Mouse (Mus musculus) liver, postnatal 0 days (tissue): ENCODE measurements at regions not wholly inside any gene's neighbourhood (a gene's known extent, or its start where the extent isn't known, plus 50 kb on each side); places are given as distances from the start of the nearest gene placed in this dataset.

Source experiments
- ATAC-seq: fragments of 200-750 bp; cut with Nextera tagmentation; 2 replicates; pipeline ENCODE4 v1.8.0; 2017; ENCODE audit warnings: mild to moderate bottlenecking, moderate library complexity
- DNase-seq: peaks from one replicate; pipeline ENCODE4 v3.0.0-alpha.2; 2016
- H3K27ac ChIP-seq: fragments of 300-500 bp; sonication (generic); 2 replicates; pipeline ENCODE4 v1.5.1; 2014; ENCODE audit warnings: antibody characterized with exemption, moderate library complexity, mild to moderate bottlenecking, low read depth
- H3K27me3 ChIP-seq: fragments of 300-500 bp; sonication (generic); 2 replicates; pipeline ENCODE4 v1.6.1; 2014; ENCODE audit warnings: low read length, control low read depth, mixed read lengths; ENCODE audit not compliant: insufficient read depth
- H3K36me3 ChIP-seq: fragments of 300-500 bp; sonication (generic); replicated peaks from 2 replicates; pipeline ENCODE4 v1.6.1; 2014; ENCODE audit warnings: mild to moderate bottlenecking, control low read depth, low read length, moderate library complexity, mixed read lengths; ENCODE audit not compliant: insufficient read depth
- H3K4me1 ChIP-seq: fragments of 300-500 bp; sonication (generic); 2 replicates; pipeline ENCODE4 v1.6.1; 2014; ENCODE audit warnings: antibody characterized with exemption, mild to moderate bottlenecking, control low read depth; ENCODE audit not compliant: insufficient read depth
- H3K4me2 ChIP-seq: fragments of 300-500 bp; sonication (generic); 2 replicates; pipeline ENCODE4 v1.6.1; 2014; ENCODE audit warnings: low read depth, mild to moderate bottlenecking, low read length, moderate library complexity, mixed read lengths
- H3K4me3 ChIP-seq: fragments of 300-500 bp; sonication (generic); 2 replicates; pipeline ENCODE4 v1.5.1; 2014; ENCODE audit warnings: low read depth, low read length
- H3K9ac ChIP-seq: fragments of 300-500 bp; sonication (generic); replicated peaks from 2 replicates; pipeline ENCODE4 v1.6.1; 2014; ENCODE audit warnings: mild to moderate bottlenecking, moderate library complexity
- H3K9me3 ChIP-seq: fragments of 300-500 bp; sonication (generic); 2 replicates; pipeline ENCODE4 v1.6.1; 2016; ENCODE audit warnings: mild to moderate bottlenecking, control low read depth, low read length, mixed read lengths
- CTCF ChIP-seq: sonication (generic); IDR thresholded peaks from 2 replicates; pipeline ENCODE4 v1.5.1; 2016; ENCODE audit warnings: antibody characterized with exemption, low read depth
- EP300 ChIP-seq: IDR thresholded peaks from 2 replicates; pipeline ENCODE4 v1.6.1; 2016; ENCODE audit warnings: antibody characterized with exemption, low read depth, mild to moderate bottlenecking
- WGBS: fragments of 180-500 bp; shearing (Covaris S2); extraction: QIAGEN DNeasy Blood & Tissue Kit; methylation state at CpG from one replicate; pipeline ENCODE4 v1.1.7; 2014; ENCODE audit not compliant: insufficient replicate concordance; 5-methylcytosine and 5-hydroxymethylcytosine counted together

DNA sequence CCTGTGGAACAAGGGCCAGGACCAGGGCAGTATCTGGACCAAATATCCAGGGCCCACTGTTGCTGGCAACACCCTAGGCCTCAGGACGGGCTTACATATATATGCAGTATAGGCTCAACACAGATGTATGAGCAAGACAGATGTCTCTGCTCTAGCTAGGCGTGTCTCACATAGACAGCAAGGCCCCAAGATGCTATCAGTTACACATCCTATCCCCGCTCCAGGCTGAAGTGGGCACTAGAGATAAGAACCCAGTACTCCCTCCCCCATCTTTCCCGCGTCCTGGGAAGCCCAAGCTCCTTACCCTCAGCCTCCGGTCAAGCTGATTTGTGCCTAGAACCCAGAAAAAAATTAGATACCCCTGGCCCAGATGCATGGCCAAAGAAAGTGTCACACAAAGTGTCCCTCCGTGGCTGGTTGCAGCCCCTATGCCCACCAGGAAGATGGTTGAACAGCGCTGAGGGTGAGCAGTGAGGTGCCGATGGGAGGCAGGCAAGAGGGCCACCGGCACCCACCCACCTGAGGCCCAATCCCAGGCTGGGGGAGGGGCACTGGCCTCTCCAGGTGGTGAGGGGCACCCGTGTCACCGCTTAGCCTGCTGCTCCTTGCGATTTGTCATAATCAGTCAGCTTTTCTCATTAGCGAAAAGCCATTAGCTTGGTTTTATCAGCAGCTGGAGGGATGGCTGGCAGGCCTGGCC lies 95.3 kb upstream of the Nkx1-1 start:
- ATAC-seq (peak; percentile 72), DNase-seq (no peak)
- WGBS: 46% methylated on average over 14 of the region's 14 CpGs
- Histone ChIP-seq H3K4me1 (peaks cover 5% of the 10 kb centered on the region; the same call in 1 of the 2 replicates), H3K27ac (no peak overlapping the region), H3K4me2 (peak overlapping the region; percentile 35; the same call in 1 of the 2 replicates), H3K36me3 (no peaks in the 10 kb centered on the region), H3K9me3 (no peaks in the 10 kb centered on the region), H3K9ac (no peak overlapping the region), H3K4me3 (no peak overlapping the region), H3K27me3 (peaks cover 17% of the 10 kb centered on the region; the same call in 1 of the 2 replicates)
- TF ChIP-seq CTCF (no peak), EP300 (no peak)

DNA sequence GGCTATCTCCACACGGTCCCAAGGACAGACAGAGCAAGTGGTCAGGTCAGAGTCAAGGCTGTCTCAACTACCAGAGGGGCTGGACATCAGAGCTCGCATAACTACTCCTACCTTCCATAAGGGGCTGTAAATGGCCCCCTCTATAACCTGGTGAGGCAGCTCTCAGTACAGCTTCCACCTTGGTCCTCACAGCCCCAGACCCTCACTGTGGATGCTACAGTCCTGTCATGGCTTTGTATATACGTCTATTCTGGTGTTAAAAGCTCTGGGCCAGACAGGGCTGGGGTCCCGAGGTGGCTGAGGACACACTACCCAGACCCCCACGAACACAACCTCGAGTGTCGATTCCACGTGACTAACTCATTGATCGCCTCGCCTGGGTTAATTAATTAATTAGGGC lies 94.0 kb upstream of the Nkx1-1 start:
- no peaks in the 10 kb centered on the region for H3K9me3 ChIP-seq
- no peak overlapping the region for H3K4me3 ChIP-seq
- ATAC-seq (no peak), DNase-seq (no peak)
- no peak overlapping the region for H3K9ac ChIP-seq
- no peak overlapping the region for H3K4me2 ChIP-seq
- H3K4me1 ChIP-seq: peaks cover 5% of the 10 kb centered on the region; the same call in 1 of the 2 replicates
- 74% methylated on average over 10 of the region's 10 CpGs for WGBS
- H3K36me3 ChIP-seq: no peaks in the 10 kb centered on the region
- 0 out of 2 replicates have a peak, but pooled peaks cover 6% of the 10 kb centered on the region for H3K27me3 ChIP-seq
- H3K27ac ChIP-seq: no peak overlapping the region
- TF ChIP-seq EP300 (no peak), CTCF (no peak)

GRCm38 (mm10) chr5:33527316-33527715 lies 93.5 kb upstream of the Nkx1-1 start:
- no peak overlapping the region for H3K4me3 ChIP-seq
- no peak for ATAC-seq
- no peak for TF ChIP-seq EP300
- no peak for TF ChIP-seq CTCF
- no peak overlapping the region for H3K4me2 ChIP-seq
- H3K9me3 ChIP-seq: no peaks in the 10 kb centered on the region
- H3K27ac ChIP-seq: no peak overlapping the region
- H3K27me3 ChIP-seq: 0 out of 2 replicates have a peak, but pooled peaks cover 5% of the 10 kb centered on the region
- H3K9ac ChIP-seq: no peak overlapping the region
- H3K36me3 ChIP-seq: no peaks in the 10 kb centered on the region
- no peak for DNase-seq
- H3K4me1 ChIP-seq: peaks cover 5% of the 10 kb centered on the region; the same call in 1 of the 2 replicates
- 87% methylated on average over 8 of the region's 8 CpGs for WGBS

DNA sequence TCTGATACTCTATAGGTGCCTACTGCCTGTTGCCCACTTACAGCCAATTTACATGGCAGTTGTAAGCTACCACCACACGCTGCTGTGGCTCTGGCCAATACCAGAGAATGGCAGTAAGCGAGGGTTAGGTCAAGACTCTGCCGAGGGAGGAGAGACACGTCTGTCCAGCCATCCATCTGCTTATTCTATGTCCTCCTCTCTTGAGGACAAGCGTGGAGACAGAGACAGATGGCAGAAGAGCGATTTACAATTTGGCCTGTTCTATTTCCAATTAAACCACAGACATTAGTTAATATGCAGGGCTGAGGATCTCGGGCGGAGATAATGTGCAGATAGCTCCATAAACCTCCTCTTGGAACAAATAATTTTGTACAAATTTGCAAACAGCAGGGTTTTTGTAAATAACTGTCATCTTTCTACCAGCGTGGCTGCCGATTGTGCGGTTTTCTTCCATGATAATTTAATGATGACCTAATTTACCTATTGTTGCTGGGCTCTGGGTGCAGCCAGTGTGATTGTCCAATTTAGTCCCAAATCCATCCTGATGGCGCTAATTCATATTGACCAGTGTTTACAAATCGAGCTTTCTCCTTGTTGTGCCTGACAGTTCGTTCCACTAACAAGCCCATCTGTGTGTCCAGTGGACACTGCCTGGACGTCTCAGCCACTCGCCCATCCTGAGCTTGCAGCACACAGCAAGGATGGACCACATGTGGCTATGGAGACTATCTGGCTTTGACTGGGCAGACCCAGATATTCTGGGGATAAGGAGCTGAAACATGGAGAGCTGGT lies 88.4 kb upstream of the Nkx1-1 start:
- DNase-seq: no peak
- Histone ChIP-seq H3K4me1 (no peaks in the 10 kb centered on the region), H3K9me3 (no peaks in the 10 kb centered on the region), H3K4me3 (no peak overlapping the region), H3K9ac (no peak overlapping the region), H3K27ac (no peak overlapping the region), H3K36me3 (no peaks in the 10 kb centered on the region), H3K4me2 (no peak overlapping the region), H3K27me3 (no peaks in the 10 kb centered on the region)
- ATAC-seq: no peak
- 77% methylated on average over 16 of the region's 16 CpGs for WGBS
- no peak for TF ChIP-seq CTCF

GRCm38 (mm10) chr5:33520856-33521255 lies 87.1 kb upstream of the Nkx1-1 start:
- no peak overlapping the region for H3K9ac ChIP-seq
- H3K4me3 ChIP-seq: no peak overlapping the region
- no peaks in the 10 kb centered on the region for H3K36me3 ChIP-seq
- no peaks in the 10 kb centered on the region for H3K9me3 ChIP-seq
- H3K4me1 ChIP-seq: no peaks in the 10 kb centered on the region
- no peak for ATAC-seq
- no peaks in the 10 kb centered on the region for H3K27me3 ChIP-seq
- 25% methylated on average over 10 of the region's 10 CpGs for WGBS
- DNase-seq: no peak
- no peak overlapping the region for H3K4me2 ChIP-seq
- TF ChIP-seq CTCF (no peak), EP300 (no peak)
- H3K27ac ChIP-seq: no peak overlapping the region

GRCm38 (mm10) chr5:33519394-33519793 lies 85.6 kb upstream of the Nkx1-1 start:
- Histone ChIP-seq H3K4me3 (no peak overlapping the region), H3K4me1 (no peaks in the 10 kb centered on the region), H3K27ac (no peak overlapping the region), H3K4me2 (no peak overlapping the region), H3K9me3 (no peaks in the 10 kb centered on the region), H3K9ac (no peak overlapping the region), H3K27me3 (no peaks in the 10 kb centered on the region), H3K36me3 (no peaks in the 10 kb centered on the region)
- TF ChIP-seq CTCF (no peak), EP300 (no peak)
- ATAC-seq: no peak
- 69% methylated on average over 3 of the region's 3 CpGs for WGBS
- no peak for DNase-seq
